Mouse (Mus musculus) left cerebral cortex, adult 8-10 months (tissue): ENCODE results near the gene Zmym2. TPM values are rescaled to one million over a fixed set of nuclear protein-coding genes. Genes with fewer than 3 reads are reported as not detected.
"Not testable (repeated sequence)": the region's sequence is repeated elsewhere in the genome, so short reads cannot be mapped to it uniquely, and the experiment has no call there.

Experiments
- DNase-seq, 2 experiments: peaks; one replicate each; pipeline ENCODE4 v3.0.0; 2022; ENCODE audit warnings: low spot score in 2 of 2
- total RNA-seq, 4 experiments: library from RNA; stranded (reverse); gene quantifications; 2 replicates each; pipeline ENCODE4 v1.2.4; 2022

Zmym2 gene
- total RNA-seq: 100 to 1,000 TPM in 1 of 4 experiments, 10 to 100 TPM in 3; 83.8 to 112 (median 92.0) TPM

DNA sequence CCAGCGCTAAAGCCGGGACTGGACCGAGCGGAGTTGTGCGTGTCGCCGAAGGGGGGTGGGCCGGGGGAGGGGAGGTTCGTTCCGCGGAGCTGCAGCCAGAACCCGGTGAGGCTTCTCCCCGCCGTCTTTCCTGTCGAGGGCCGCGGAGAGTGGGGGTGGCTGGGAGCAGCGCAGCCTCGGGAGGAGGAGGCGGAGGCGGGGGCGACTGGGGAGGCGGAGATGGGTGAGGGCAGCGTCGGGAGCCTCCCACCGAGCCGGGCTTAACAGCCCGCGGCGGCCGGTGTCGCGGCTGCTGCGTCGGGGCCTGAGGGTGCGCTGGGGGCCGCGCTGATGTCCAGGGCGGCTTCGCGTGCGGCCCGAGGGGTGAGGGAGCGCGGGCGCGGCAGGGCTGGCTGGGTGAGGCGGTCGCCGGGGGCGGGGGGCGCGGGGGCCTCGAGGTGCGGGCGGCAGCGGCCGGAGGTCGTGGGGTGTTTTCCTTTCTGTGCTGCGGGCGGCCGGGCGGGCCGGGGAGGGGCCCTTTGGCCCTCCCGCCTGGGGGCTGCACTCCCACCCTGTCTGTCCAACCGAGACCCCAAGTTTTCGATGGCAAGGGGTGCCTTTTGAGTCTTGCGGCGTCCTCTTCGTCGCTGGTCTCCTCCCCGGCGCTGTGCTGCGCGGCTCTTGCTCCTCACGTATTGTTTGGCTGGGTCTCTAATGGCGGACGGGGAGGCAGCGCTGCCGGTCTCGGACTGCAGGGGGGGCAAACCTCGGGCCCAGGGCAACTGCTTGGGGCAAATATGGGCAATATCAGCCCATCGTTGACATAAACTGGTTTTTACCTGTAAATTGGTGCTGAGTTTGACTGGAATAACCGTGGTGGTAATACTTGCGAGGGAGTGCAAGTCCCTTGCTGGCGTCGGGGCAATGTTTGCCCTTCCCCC lies at the start of gene Zmym2:
Gene Zmym2 (plus strand): TSS at position 60 of the 920 bp plus-strand sequence.
- peak; percentile 56 to 67 for DNase-seq

- no peak for DNase-seq
Measured at GRCm38 (mm10) chr14:56844033-56844432, 42.4 kb upstream of the Zmym2 start.

DNA sequence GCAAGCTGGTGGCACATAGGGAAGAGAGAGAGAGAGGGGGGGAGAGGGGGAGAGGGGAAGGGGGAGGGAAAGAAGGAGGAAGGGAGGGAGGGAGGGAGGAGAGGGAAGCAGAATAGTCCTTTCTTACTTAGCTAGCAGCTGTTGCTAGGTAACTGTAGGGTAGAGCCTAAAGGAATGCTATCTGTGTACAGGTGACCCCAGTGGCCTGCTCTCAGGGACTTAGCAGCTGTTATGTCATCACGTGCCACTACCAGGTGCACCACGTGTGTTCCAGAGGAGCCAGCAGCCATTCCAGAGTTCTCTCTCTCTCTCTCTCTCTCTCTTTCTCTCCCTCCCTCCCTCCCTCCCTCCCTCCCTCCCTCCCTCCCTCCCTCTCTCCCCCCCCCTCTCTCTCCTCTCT lies 41.9 kb upstream of the Zmym2 start:
- no peak for DNase-seq

DNA sequence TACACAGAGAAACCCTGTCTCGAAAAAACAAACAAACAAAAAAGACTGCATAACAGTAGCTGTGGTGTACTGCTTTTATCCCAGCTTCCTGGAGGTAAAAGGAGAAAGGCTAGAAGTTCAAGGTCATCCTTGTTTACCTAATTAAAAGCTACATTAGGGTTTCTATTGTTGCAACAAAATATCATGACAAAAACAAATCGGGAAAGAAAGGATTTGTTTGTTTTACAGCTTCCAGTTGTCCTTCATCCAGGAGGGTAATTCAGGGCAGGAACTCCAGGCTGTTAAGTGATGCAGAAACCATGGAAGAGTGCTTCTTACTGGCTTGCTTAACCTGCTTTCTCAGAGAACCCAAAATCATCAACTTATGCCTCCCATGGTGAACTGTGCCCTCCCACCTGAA lies 38.1 kb upstream of the Zmym2 start:
- no peak for DNase-seq

DNA sequence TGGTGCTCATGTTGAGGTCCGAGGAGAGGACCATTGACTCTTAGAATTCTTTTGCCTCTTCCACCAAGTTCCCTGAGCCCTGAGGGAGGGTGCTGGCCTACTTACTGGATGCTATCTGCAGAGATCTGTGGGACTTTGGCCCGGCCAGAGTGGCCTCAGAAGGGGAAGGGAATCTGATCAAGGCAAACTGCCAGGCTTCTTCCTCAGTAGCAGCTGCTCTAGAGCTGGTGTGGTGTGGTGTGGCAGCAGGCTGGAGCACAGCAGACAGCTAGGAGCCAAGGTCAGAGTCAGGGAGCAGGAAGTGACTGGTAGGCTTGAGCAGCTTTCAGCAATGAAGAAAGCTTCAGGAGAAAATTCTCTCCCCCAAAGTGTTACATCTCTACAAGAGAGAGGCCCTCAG lies 36.8 kb upstream of the Zmym2 start:
- DNase-seq: no peak

DNA sequence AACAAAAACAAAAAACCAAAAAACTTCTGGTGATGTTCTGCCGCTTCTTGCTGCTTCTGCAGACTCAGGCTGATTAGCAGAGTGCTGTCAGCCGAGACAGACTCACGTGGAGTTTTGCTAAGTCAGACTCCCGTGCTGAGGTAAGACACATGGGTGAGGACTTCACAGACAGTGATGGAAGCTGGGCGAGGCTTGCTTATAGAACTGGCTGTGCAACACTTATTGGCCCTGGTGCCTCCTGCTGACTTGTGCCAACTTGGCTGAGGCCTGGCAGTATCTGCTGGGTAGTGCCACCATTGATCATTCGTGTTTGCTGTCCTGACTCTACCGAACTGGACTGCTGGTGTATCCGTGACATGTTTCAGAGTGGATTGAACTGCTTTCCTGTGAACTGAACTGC lies 22.4 kb upstream of the Zmym2 start:
- no peak for DNase-seq

DNA sequence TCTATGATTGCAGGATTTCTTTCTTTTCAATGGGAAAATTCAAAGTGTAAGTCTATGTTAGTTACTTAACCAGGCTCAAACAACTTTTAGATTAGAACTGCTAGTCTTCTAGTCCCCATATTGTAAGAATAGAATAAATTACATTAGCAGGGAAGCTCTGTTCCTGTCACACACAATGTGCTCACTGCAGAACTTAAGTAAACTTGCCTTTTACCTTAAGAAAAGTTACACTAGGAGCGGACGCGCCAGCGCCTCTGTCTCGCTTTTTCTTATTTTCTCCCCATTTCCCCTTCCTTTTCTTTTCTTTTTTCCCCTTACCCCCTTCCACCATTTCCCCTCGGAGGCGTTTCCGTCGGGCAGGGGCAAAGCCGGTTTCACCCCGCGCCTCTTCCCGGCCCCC lies 21.8 kb upstream of the Zmym2 start:
- no peak for DNase-seq

DNA sequence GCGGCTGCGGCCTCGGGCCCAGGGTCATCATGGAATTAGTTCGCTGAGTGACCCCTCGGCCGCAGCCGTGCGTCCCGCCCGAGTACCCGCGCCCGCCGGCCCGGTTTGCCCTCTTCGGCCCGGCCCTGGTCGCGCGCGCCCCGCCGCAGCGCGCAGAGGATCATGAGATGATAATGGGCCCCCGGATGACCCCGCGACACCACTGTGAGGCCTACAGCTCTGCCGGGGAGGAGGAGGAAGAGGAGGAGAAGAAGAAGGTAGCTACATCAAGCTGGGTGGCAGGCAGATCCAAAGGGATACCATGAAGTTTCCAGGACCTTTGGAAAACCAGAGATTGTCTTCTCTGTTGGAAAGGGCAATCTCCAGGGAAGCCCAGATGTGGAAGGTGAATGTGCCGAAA lies 21.3 kb upstream of the Zmym2 start:
- DNase-seq: not testable (repeated sequence)

- DNase-seq: no peak
Measured at GRCm38 (mm10) chr14:56873525-56873924, 12.9 kb upstream of the Zmym2 start.

GRCm38 (mm10) chr14:56875586-56876159 lies 10.8 kb upstream of the Zmym2 start:
- no peak for DNase-seq

DNA sequence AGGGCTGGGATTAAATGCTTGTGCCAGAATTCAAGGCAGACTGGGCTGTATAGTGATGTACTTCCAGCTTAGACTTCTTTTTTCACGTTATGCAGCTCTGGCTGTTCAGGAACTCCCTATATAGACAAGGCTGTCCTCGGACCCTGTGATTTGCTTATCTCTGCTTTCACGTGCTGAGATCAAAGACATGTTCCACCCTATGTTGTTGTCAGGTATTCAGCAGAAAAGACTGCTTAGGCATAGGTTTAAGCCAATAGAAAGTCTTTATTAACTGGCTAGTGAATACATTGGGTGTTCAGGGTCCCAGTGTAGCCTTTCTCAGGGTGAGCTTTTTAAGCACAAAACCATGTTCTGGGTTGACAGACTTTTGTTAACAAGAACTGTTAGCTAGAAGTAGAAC lies 5.2 kb upstream of the Zmym2 start:
- no peak for DNase-seq

GRCm38 (mm10) chr14:56883431-56883830 lies 3.0 kb upstream of the Zmym2 start:
- DNase-seq: no peak

DNA sequence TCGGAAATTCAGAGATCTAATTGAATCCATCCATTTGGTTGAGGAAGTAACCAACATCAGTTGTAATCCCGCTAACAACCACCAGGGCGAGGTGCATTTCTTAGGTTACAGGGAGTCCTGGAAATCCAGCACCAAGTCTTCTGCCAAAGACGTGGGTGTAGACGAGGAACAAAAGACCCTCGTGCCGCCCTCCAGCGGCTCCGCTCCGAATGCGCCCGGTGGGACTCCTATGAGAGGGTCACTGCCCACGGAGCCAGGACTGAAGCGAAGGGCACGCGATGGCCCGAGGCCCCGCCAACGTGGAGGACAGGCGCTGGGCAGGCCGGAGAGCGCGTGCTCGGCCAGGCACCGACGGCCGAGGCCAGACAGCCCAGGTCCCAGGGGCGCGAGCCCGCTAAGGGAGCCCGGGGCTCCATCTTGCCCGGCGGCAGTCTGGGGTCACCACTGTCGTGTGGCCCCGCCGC lies 1.1 kb upstream of the Zmym2 start:
- DNase-seq: peak; percentile 59 to 60

DNA sequence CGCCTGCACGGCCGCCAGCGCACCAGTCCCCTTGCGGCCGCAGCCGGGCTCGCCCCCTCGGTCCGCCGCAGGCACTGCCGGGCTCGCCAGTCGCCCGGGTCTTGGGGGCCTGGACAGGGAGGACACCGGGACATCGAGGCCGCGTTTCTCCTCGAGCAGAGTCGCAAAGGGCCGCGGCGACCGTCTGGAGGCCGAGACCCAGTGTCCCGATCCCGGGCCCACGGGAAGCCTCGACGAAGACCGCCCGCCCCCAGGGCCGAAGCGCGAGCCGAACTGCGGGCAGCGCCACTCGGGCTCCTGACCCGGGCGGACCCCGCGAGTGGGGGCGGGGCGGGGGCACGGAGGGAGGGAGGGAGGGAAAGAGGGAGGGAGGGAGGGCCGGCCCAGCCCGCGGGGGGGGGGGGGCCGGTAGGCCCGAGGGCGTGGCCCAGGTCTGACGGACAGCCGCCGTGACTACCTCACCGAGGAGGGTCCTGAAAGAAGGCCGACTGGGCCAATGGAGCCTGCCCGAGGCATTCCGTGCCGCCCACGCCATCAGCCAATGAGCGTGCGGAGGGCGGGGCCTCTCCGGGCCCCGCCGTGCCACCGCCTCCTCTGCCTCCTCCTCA lies 363 bp upstream of the Zmym2 start:
- peak; percentile 71 to 80 for DNase-seq

DNA sequence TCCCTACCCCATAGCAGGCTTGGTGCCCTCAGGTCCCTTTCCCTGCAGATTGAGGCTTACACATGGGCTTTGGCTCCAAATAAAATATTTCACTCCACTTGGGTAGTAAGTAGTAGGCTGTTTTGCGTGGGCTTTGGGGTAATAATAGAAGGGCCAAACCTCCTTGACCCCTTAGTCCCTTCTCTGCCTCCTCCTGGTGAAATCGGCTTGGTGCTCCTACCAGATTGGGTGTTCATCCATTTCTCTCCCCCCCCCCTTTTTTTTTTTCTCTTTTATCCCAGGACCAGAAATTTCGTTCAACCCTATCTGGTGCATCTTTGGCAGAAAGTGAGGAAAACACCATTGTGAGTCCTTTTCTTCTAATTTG lies 1.0 kb downstream of the Zmym2 start:
- no peak for DNase-seq

DNA sequence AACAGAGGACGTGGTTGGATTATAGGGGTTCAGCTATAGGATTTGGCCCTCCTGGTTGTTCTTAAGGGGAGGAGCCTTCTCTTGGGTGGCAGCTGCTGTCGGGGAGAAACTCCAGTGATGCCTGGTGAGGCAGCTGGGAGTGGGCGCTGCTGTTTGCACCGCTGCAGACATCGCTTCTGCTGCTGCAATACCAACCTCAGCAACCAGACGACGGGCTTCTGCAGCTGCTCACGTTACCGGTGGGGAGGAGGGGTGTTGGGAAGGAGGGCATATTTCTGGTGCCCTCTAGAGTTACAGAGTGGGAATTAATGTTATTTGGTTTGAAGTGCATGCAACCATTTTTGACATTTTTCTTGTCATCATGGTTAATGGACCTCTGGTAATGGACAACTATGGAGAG lies 1.4 kb downstream of the Zmym2 start:
- peak; percentile 27 to 74 for DNase-seq

- no peak for DNase-seq
Measured at GRCm38 (mm10) chr14:56888416-56888815, 2.0 kb downstream of the Zmym2 start.

DNA sequence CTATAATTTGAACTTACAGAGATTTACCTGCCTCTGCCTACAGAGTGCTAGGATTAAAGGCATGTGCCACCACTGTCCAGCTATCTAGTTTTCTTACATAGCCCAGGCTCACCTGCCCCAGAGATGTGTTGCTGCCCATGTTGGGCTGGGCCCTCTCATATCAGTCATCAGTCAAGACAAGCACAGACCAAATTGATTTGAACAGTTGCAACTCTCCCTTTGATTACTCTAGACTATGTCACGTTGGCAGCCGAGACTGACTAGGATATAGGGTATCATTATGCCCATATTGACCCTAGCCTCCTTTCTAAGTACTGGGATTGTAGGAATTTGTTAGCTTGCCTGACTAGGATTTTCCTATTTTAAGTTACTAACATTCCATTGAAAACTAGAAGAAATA lies 8.0 kb downstream of the Zmym2 start:
- no peak for DNase-seq

DNA sequence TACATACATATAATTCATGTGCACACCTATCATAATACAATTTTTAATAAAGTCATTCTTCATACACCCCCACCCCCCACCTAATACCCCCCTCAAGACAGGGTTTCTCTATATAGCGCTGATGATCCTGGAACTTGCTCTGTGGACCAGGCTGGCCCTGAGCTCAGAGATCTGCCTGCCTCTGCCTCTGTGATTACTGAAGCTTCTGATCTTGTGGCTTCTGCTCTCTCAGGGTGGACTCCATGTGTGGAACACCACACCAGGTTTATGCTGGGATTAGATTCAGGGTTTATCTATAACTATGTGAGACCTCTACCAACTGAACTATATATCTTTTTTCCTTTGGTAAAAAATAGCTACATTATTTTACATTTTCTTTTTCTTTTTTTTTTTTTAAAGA lies 10.1 kb downstream of the Zmym2 start:
- no peak for DNase-seq

GRCm38 (mm10) chr14:56897475-56897874 lies 11.0 kb downstream of the Zmym2 start:
- DNase-seq: no peak

GRCm38 (mm10) chr14:56899656-56900055 lies 13.2 kb downstream of the Zmym2 start:
- DNase-seq: no peak

DNA sequence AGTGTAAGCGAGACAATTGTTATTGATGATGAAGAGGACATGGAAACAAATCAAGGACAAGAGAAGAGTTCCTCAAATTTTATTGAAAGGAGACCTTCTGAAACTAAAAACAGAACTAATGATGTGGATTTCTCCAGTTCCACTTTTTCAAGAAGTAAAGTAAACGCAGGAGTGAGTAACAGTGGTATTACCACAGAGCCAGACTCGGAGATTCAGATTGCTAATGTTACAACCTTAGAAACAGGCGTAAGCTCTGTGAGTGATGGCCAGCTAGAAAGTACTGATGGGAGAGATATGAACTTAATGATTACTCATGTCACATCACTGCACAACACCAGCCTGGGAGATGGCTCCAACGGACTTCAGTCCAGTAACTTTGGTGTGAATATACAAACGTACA lies 16.6 kb downstream of the Zmym2 start:
- DNase-seq: no peak
